Mouse (Mus musculus) E14TG2a.4 (cell line): Measurements from ENCODE around the gene Pcif1.

Source experiments
- H3K27me3 ChIP-seq: 2 replicates; pipeline ENCODE4 v1.6.1; 2014; ENCODE audit warnings: low read length, control low read depth; ENCODE audit not compliant: insufficient read depth
- H3K36me3 ChIP-seq: 2 replicates; pipeline ENCODE4 v1.6.1; 2014; ENCODE audit warnings: low read length, control low read depth; ENCODE audit not compliant: insufficient read depth
- H3K4me1 ChIP-seq: replicated peaks from 2 replicates; pipeline ENCODE4 v1.6.1; 2014; ENCODE audit warnings: low read depth, low read length, control low read depth
- H3K4me3 ChIP-seq: replicated peaks from 2 replicates; pipeline ENCODE4 v1.5.1; 2014; ENCODE audit warnings: mild to moderate bottlenecking, low read length
- H3K9me3 ChIP-seq: 2 replicates; pipeline ENCODE4 v1.6.1; 2014; ENCODE audit warnings: low read length, control low read depth
- CTCF ChIP-seq: conservative IDR thresholded peaks from 2 replicates; pipeline ENCODE4 v1.5.1; 2014; ENCODE audit warnings: low read length
- NANOG ChIP-seq: IDR thresholded peaks from 2 replicates; pipeline ENCODE4 v1.6.1; 2014; ENCODE audit warnings: borderline replicate concordance, low read length, mixed read lengths
- POU5F1 ChIP-seq: IDR thresholded peaks from 2 replicates; pipeline ENCODE4 v1.6.1; 2014; ENCODE audit warnings: low read length, borderline replicate concordance

Pcif1 gene

DNA sequence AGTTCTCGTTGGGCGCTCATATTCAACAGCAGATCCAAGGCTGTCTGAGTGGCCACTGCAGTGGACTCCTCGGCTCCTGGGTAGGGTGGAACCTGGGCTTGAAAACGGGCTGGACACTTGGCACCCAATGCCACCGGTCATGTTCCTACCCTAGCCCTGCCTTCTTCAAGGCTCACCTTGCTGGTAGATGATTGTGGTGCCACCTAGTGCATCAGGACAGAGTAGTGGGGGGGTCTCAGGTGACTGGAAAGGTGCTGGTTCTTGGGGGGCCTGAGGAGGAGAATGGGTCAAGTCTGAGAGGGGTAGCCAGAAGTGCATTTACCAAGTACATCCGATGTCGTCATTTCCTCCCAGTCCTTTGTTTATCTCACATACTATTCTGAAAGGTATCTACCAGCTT is 18.9 kb downstream of the Pcif1 start:
- TF ChIP-seq CTCF (no peak), NANOG (no peak), POU5F1 (no peak)
- Histone ChIP-seq H3K4me1 (peaks cover 50% of the 10 kb centered on the region), H3K9me3 (no peaks in the 10 kb centered on the region), H3K27me3 (no peaks in the 10 kb centered on the region), H3K36me3 (peaks cover 100% of the 10 kb centered on the region), H3K4me3 (no peak overlapping the region)

DNA sequence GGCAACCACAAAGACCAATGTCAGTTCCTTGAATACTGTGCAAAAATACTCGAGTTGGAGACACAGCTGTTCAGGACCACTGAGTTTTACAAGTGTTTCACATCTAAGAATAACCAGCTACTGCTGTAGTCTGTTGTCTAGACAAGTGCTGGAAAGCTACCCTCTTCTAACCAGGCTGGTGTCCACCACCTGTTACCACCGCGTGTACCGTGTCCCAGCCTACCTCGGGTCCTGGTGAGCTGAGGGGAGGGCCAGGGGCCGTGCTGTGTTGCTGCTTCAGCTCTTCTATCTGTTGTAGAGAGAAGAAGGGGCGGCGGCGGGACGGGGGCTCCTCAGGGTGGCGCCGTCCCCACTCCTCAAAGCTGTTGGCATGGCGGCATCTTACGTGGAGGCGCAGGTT is 19.9 kb downstream of the Pcif1 start:
- peaks cover 100% of the 10 kb centered on the region for H3K36me3 ChIP-seq
- H3K4me1 ChIP-seq: peaks cover 47% of the 10 kb centered on the region
- H3K9me3 ChIP-seq: no peaks in the 10 kb centered on the region
- H3K27me3 ChIP-seq: no peaks in the 10 kb centered on the region
- no peak overlapping the region for H3K4me3 ChIP-seq
- TF ChIP-seq NANOG (no peak), POU5F1 (no peak), CTCF (no peak)

DNA sequence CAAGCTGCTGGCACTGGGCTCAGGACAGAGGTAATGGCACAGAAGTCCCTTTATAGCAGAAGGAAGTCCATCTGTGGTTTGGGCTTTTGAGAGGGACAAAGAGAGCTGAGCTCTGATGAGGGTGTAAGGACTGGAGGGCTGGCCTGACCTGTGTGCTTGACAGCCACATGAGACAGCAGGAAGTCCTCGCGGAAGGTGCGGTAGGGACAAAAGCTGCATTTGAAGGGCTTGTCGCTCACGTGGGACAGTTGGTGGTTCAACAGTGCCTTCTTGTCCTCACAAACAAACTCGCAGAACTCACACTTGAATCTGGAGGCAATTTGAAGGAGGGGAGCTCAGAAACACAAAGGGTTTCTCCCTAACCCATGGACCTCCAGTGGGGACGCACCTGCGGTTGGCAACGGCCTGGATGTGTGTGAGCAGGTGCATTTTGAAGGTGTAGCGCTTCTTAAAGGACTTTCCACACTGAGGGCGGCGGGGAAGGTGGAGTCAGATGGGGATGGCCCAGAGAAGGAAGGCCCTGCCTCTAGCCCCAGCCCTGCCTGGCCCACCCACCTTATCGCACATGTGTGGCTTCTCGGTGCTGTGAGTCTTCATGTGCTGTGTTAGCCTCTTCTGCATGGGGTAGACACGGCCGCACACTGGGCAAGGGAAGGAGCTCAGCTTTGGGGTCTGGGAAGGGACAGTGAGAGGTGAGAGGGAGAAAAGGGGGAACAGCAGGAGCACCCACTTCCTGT is 20.8 kb downstream of the Pcif1 start:
- H3K36me3 ChIP-seq: peaks cover 100% of the 10 kb centered on the region

DNA sequence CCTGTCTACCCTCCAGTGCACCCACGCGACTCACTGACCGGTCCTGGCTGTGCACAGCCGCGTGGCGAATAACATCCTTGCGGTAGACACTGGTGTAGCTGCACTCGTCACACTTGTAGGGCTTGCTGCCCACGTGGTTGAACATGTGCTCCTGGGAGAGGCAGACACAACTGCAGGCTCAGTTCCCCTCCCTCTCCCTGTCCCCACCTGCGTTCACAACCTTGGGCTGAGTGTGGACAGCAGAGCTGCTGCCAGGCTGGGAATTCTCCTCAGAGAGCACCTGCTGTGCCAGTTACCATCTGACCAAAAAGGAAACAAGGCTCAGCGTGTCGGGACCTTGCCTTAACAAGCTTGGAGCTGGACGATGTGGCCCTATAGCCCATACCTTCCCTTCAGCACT is 22.3 kb downstream of the Pcif1 start:
- no peaks in the 10 kb centered on the region for H3K27me3 ChIP-seq
- no peak overlapping the region for H3K4me3 ChIP-seq
- peaks cover 100% of the 10 kb centered on the region for H3K36me3 ChIP-seq
- H3K9me3 ChIP-seq: peaks cover 5% of the 10 kb centered on the region
- H3K4me1 ChIP-seq: peaks cover 40% of the 10 kb centered on the region
- TF ChIP-seq POU5F1: no peak
- no peak for TF ChIP-seq NANOG
- no peak for TF ChIP-seq CTCF

More for the DNA sequence above, 20.8 kb downstream of the Pcif1 start:
- Histone ChIP-seq H3K27me3 (no peaks in the 10 kb centered on the region), H3K4me1 (peaks cover 42% of the 10 kb centered on the region), H3K4me3 (no peak overlapping the region), H3K9me3 (no peaks in the 10 kb centered on the region)
- no peak for TF ChIP-seq CTCF
- no peak for TF ChIP-seq POU5F1

DNA sequence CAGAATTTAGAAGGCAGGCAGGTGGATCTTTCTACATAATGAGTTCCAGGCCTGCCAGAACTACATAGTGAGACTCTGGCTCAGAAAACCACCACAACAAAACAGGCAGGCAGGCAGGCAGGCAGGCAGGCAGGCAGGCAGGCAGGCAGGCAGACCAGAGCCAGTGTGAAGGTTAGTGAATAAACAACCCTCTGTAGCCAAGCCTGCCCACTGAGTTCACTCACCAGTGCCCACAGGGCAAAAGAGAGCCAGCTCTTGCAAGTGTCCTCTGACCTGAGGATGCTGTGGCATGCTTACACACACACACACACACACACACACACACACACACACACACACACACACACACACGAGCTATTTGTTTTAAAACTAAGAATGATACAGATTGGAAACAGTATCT is 24.4 kb downstream of the Pcif1 start:
- no peak for TF ChIP-seq NANOG
- TF ChIP-seq CTCF: no peak
- no peak for TF ChIP-seq POU5F1
- H3K4me3 ChIP-seq: no peak overlapping the region
- no peaks in the 10 kb centered on the region for H3K27me3 ChIP-seq
- H3K36me3 ChIP-seq: peaks cover 100% of the 10 kb centered on the region
- peaks cover 53% of the 10 kb centered on the region for H3K4me1 ChIP-seq
- peaks cover 6% of the 10 kb centered on the region for H3K9me3 ChIP-seq

DNA sequence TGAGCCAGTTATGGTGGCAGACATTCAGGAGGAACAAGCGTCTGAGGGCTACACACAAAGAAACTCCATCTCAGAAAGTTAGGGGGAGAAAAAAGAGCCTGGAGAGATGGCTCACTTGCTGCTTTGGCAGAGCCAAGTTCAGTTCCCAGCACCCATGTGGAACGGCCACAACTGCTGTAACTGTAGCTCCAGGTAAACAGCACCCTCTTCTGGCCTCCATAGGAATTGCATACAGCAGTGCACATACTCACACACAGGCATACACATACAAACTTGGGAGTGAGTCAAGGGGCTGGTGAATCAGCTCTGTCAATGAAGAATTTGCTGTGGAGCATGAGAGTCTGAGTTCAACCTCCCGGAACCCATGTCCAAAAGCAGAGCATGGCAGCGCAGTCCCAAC is 27.0 kb downstream of the Pcif1 start:
- Histone ChIP-seq H3K4me1 (peaks cover 55% of the 10 kb centered on the region), H3K36me3 (peaks cover 89% of the 10 kb centered on the region), H3K9me3 (peaks cover 6% of the 10 kb centered on the region), H3K27me3 (no peaks in the 10 kb centered on the region), H3K4me3 (no peak overlapping the region)
- TF ChIP-seq CTCF (peak; percentile 97), NANOG (no peak)

DNA sequence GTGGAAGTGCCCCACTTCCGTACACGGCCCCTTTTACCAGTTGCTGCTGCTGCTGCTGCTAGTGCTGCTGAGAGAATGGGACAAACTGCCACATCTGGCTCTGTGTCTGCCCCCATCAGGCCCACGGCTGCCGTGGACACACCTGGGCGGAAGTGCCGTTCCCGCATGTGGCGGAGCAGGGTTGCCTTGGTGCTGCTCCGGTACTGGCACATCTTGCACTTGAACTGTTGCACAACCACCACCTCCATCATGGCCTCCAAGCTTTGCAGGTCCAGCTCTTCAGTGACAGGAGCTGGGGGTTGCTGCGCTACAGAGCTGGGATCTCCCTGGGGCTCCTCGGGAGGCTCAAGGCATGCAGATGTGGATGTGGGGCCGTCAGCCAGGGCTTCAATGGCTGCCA is 28.4 kb downstream of the Pcif1 start:
- H3K9me3 ChIP-seq: peaks cover 6% of the 10 kb centered on the region
- no peaks in the 10 kb centered on the region for H3K27me3 ChIP-seq
- H3K36me3 ChIP-seq: peaks cover 74% of the 10 kb centered on the region
- H3K4me1 ChIP-seq: peaks cover 46% of the 10 kb centered on the region
- TF ChIP-seq POU5F1: no peak
- no peak for TF ChIP-seq CTCF
- no peak for TF ChIP-seq NANOG
- H3K4me3 ChIP-seq: peak overlapping the region; percentile 35; the same call in 1 of the 2 replicates

DNA sequence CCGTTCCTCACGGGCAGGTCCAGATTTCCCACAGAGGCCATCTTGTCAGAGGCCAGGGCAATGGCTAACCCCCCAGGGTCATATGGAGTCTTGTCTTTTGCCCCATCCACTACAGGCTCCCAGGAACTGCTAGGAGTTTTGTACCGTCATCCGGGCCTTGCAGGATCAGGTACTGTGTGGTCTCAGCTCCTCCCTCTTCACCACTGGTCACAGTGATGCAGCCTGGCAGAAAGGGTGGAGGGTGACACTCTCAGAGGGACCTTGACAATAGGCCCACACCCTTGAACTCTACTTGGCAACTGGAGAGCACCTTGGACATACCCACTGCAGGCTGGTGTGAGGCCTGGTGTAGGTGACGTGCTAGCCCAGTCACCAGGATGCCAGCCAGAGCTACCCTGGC is 28.9 kb downstream of the Pcif1 start:
- H3K9me3 ChIP-seq: peaks cover 6% of the 10 kb centered on the region
- H3K27me3 ChIP-seq: no peaks in the 10 kb centered on the region
- peak overlapping the region; percentile 35; the same call in 1 of the 2 replicates for H3K4me3 ChIP-seq
- TF ChIP-seq NANOG: no peak
- TF ChIP-seq POU5F1: no peak
- no peak for TF ChIP-seq CTCF
- H3K4me1 ChIP-seq: peaks cover 46% of the 10 kb centered on the region
- peaks cover 69% of the 10 kb centered on the region for H3K36me3 ChIP-seq

DNA sequence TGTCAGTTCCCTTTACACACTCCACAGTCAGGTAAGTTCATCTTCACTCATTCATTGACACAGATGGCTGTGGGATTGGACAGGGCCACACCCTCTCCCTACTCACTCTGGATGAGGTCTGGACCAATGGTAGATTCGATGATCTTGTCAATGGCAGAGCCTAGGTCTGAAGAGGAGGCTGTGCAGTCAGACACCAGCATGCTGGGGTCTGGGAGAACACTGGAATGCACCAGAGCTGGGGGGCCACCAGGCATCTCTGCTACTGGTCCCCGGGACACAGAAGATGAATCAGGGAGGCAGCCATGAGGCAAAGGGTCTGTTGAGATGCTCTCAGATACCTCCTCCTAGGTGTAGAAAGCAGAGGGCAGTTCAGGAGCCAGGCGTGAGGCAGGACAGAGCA is 30.0 kb downstream of the Pcif1 start:
- H3K36me3 ChIP-seq: peaks cover 67% of the 10 kb centered on the region
- H3K4me1 ChIP-seq: peaks cover 56% of the 10 kb centered on the region
- H3K9me3 ChIP-seq: peaks cover 6% of the 10 kb centered on the region
- no peak overlapping the region; the same call in 1 of the 2 replicates for H3K4me3 ChIP-seq
- TF ChIP-seq POU5F1 (no peak), CTCF (no peak), NANOG (no peak)
- H3K27me3 ChIP-seq: no peaks in the 10 kb centered on the region
